Mouse (Mus musculus) adipose tissue, adult 10 weeks (tissue): ENCODE results near the gene Usp45. TPM values are rescaled to one million over a fixed set of nuclear protein-coding genes. Genes with fewer than 3 reads are reported as not detected.

ENCODE experiments used
- polyA plus RNA-seq: library from polyadenylated mRNA; stranded (reverse); fragments of 350-450 nt; fragmentation: Illumina TruSeq; extraction: RNeasy Lipid Tissue Mini Kit (QIAGEN cat#74804); gene quantifications from one replicate; pipeline ENCODE4 v1.2.3, GENCODE M21; 2014; ENCODE audit warnings: low read depth, low replicate concordance

The Usp45 gene
- polyA plus RNA-seq = 6.5 TPM

GRCm38 (mm10) chr4:21766863-21767304 lies at the start of gene Usp45, which contains the start of gene Tstd3:
TSS of gene Usp45 (plus strand) at chr4:21767156.
TSS of gene Tstd3 (minus strand) at chr4:21767212.

DNA sequence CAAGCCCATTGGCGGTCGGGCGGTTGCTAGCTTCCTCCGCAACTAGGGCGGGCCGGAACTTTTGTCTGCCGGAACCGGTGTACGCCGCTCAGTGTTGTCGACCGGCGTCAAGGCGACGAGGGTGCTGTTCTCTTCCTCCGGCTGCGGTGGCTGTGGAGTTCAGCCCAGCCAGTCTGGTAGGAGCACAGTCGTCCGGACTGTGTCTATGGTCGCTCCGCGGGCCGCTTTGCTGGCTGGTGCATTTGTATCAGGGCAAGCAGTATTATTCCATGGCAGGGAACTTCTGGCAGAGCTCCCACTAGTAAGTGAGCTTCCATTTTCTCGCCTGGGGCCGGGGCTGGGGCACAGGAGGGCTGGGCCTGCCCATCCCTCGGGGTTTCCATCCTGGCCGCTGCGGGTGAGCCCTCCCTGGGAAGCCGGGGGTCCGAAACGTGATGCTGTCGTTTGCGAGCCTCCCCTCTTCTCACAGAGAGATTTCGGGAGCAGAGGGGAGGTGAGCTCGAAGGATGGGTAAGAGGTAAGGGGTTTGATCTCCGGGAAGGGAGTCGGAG lies 39.3 kb upstream of the Usp45 start, which contains the start of gene Ccnc:
Ccnc (plus strand) TSS at position 87 of the 551 bp plus-strand sequence.

GRCm38 (mm10) chr4:21847481-21848286 lies 80.7 kb downstream of the Usp45 start, which contains the start of gene Pnisr:
TSS of gene Pnisr (plus strand) at chr4:21847583.

DNA sequence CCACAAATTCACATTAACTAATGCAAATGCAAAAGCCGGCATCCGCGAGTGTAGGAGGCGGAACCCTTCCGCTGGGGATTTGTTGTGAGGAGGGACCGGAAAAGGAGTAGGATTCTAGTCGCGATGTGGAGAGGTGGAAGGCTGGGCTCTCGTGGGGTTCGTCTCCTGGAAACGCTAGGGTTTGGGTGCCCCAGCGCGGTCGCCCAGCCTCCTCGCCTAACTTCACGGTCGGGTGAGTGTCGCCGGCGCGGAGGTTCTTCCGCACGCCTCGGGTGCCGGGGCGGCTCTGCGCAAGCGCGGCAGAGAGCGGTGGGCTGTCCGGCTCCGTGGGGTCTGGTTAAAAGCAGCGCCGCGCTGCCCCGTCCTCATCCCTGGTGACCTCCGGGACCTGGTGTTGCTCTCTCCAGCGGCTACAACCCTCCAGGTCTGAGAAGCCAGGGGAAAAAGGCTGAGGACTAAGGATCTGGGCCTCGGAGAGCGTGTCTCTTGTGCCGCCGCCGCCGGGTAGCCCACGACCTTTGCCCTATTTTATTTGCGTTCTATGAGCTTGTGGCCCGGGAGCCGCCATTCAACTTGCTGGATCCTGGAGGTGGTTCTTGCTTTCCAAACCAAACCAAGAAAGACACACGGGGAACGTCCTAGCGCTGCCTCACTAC lies 112.7 kb downstream of the Usp45 start, which contains the start of gene Coq3:
Coq3 (plus strand) TSS at position 109 of the 656 bp plus-strand sequence.

Other genes starting within 250 kb of the Usp45 start
- gene Prdm13, start 81.2 kb upstream of the Usp45 start, polyA plus RNA-seq = not detected
- 16.3 TPM for gene Ccnc, start 39.5 kb upstream of the Usp45 start, polyA plus RNA-seq
- gene Tstd3, start 56 bp downstream of the Usp45 start, polyA plus RNA-seq = 3.9 TPM
- gene Pnisr, start 80.4 kb downstream of the Usp45 start, polyA plus RNA-seq = 138 TPM
- gene Coq3, start 112.5 kb downstream of the Usp45 start, polyA plus RNA-seq = 11.9 TPM
- 0.92 TPM for gene Faxc, start 164.2 kb downstream of the Usp45 start, polyA plus RNA-seq